Mouse (Mus musculus) forebrain, embryonic 13.5 days (tissue): ENCODE results near the gene Inhbc. TPM values are rescaled to one million over a fixed set of nuclear protein-coding genes. Genes with fewer than 3 reads are reported as not detected.
A peak's percentile ranks its signal among the peaks of the same experiment; 100 is the strongest.

Experiments used
- ATAC-seq: fragments of 200-750 bp; cut with Nextera tagmentation; 2 replicates; pipeline ENCODE4 v1.8.0; 2017
- H3K27ac ChIP-seq: fragments of 300-500 bp; sonication (generic); 2 replicates; pipeline ENCODE4 v1.5.1; 2015; ENCODE audit warnings: inconsistent platforms, mild to moderate bottlenecking, moderate library complexity
- H3K27me3 ChIP-seq: fragments of 300-500 bp; sonication (generic); 2 replicates; pipeline ENCODE4 v1.6.1; 2015; ENCODE audit warnings: mild to moderate bottlenecking, inconsistent platforms
- H3K36me3 ChIP-seq: fragments of 300-500 bp; sonication (generic); 2 replicates; pipeline ENCODE4 v1.6.1; 2015; ENCODE audit warnings: mild to moderate bottlenecking, inconsistent platforms; ENCODE audit not compliant: poor library complexity, severe bottlenecking
- H3K4me1 ChIP-seq: fragments of 300-500 bp; sonication (generic); 2 replicates; pipeline ENCODE4 v1.6.1; 2015; ENCODE audit warnings: inconsistent platforms
- H3K4me2 ChIP-seq: fragments of 300-500 bp; sonication (generic); 2 replicates; pipeline ENCODE4 v1.6.1; 2015; ENCODE audit warnings: inconsistent platforms, mild to moderate bottlenecking, moderate library complexity
- H3K4me3 ChIP-seq: fragments of 300-500 bp; sonication (generic); 2 replicates; pipeline ENCODE4 v1.5.1; 2015; ENCODE audit warnings: mild to moderate bottlenecking, inconsistent platforms
- H3K9ac ChIP-seq: fragments of 300-500 bp; sonication (generic); 2 replicates; pipeline ENCODE4 v1.6.1; 2015; ENCODE audit warnings: mild to moderate bottlenecking, inconsistent platforms
- H3K9me3 ChIP-seq: fragments of 300-500 bp; sonication (generic); replicated peaks from 2 replicates; pipeline ENCODE4 v1.6.1; 2016; ENCODE audit warnings: inconsistent platforms
- WGBS: fragments of 180-500 bp; shearing (Covaris S2); methylation state at CpG from one replicate; pipeline ENCODE4 v1.1.7; 2015; 5-methylcytosine and 5-hydroxymethylcytosine counted together
- polyA plus RNA-seq: library from polyadenylated mRNA; unstranded; fragments of >200 nt; fragmentation: Nextera tagmentation; extraction: Ambion mirVana; gene quantifications from 2 replicates; pipeline ENCODE4 v1.2.1, GENCODE M21; 2015

Gene Inhbc
- polyA plus RNA-seq, 1 experiment from 2014 or later = not detected

GRCm38 (mm10) chr10:127337536-127338099, 32.6 kb downstream of the Inhbc start:
- Histone ChIP-seq H3K4me3 (no peak overlapping the region), H3K9ac (no peak overlapping the region), H3K4me2 (no peak overlapping the region), H3K4me1 (peaks cover 37% of the 10 kb centered on the region), H3K9me3 (no peaks in the 10 kb centered on the region), H3K27me3 (peaks cover 40% of the 10 kb centered on the region), H3K36me3 (no peaks in the 10 kb centered on the region), H3K27ac (no peak overlapping the region)
- WGBS = 78% methylated on average over 6 of the region's 6 CpGs
- no peak for ATAC-seq

GRCm38 (mm10) chr10:127336952-127337351, 33.3 kb downstream of the Inhbc start:
- no peak for ATAC-seq
- H3K4me1 ChIP-seq = peaks cover 31% of the 10 kb centered on the region
- 77% methylated on average over 5 of the region's 5 CpGs for WGBS
- H3K27me3 ChIP-seq = peaks cover 40% of the 10 kb centered on the region
- no peak overlapping the region for H3K27ac ChIP-seq
- no peak overlapping the region for H3K4me2 ChIP-seq
- no peaks in the 10 kb centered on the region for H3K9me3 ChIP-seq
- H3K4me3 ChIP-seq = no peak overlapping the region
- no peaks in the 10 kb centered on the region for H3K36me3 ChIP-seq
- no peak overlapping the region for H3K9ac ChIP-seq

GRCm38 (mm10) chr10:127335271-127335670, 35.0 kb downstream of the Inhbc start:
- Histone ChIP-seq H3K36me3 (no peaks in the 10 kb centered on the region), H3K27me3 (peaks cover 39% of the 10 kb centered on the region), H3K4me2 (no peak overlapping the region), H3K9me3 (no peaks in the 10 kb centered on the region), H3K9ac (no peak overlapping the region), H3K4me1 (peaks cover 14% of the 10 kb centered on the region), H3K4me3 (no peak overlapping the region), H3K27ac (no peak overlapping the region)
- no peak for ATAC-seq
- 61% methylated on average over 1 of the region's 1 CpGs for WGBS

GRCm38 (mm10) chr10:127333152-127333551, 37.1 kb downstream of the Inhbc start:
- Histone ChIP-seq H3K27me3 (peaks cover 48% of the 10 kb centered on the region), H3K4me1 (no peaks in the 10 kb centered on the region), H3K4me3 (no peak overlapping the region), H3K4me2 (no peak overlapping the region), H3K9me3 (no peaks in the 10 kb centered on the region), H3K36me3 (no peaks in the 10 kb centered on the region), H3K9ac (no peak overlapping the region), H3K27ac (no peak overlapping the region)
- no peak for ATAC-seq
- WGBS = 70% methylated on average over 5 of the region's 5 CpGs

GRCm38 (mm10) chr10:127332211-127332874, 37.9 kb downstream of the Inhbc start:
- Histone ChIP-seq H3K36me3 (no peaks in the 10 kb centered on the region), H3K9me3 (no peaks in the 10 kb centered on the region), H3K4me3 (peak overlapping the region; percentile 22), H3K4me2 (peak overlapping the region; percentile 53), H3K9ac (peak overlapping the region; percentile 26; the same call in 1 of the 2 replicates), H3K27me3 (peaks cover 54% of the 10 kb centered on the region), H3K4me1 (no peaks in the 10 kb centered on the region), H3K27ac (no peak overlapping the region)
- no peak for ATAC-seq
- WGBS = 24% methylated on average over 30 of the region's 31 CpGs

- Histone ChIP-seq H3K4me3 (no peak overlapping the region), H3K4me1 (peaks cover 12% of the 10 kb centered on the region), H3K9ac (no peak overlapping the region), H3K4me2 (no peak overlapping the region), H3K9me3 (no peaks in the 10 kb centered on the region), H3K27me3 (peaks cover 70% of the 10 kb centered on the region), H3K27ac (no peak overlapping the region), H3K36me3 (no peaks in the 10 kb centered on the region)
- WGBS = 92% methylated on average over 7 of the region's 7 CpGs
- no peak for ATAC-seq
These were observed 40.0 kb downstream of the Inhbc start for GRCm38 (mm10) chr10:127330212-127330611.

GRCm38 (mm10) chr10:127327461-127328145, 42.6 kb downstream of the Inhbc start:
- H3K4me3 ChIP-seq = no peak overlapping the region
- no peak overlapping the region for H3K4me2 ChIP-seq
- no peak overlapping the region for H3K9ac ChIP-seq
- H3K36me3 ChIP-seq = no peaks in the 10 kb centered on the region
- no peak overlapping the region for H3K27ac ChIP-seq
- H3K27me3 ChIP-seq = peaks cover 96% of the 10 kb centered on the region
- H3K9me3 ChIP-seq = no peaks in the 10 kb centered on the region
- WGBS = 50% methylated on average over 18 of the region's 18 CpGs
- peaks cover 12% of the 10 kb centered on the region for H3K4me1 ChIP-seq
- no peak for ATAC-seq

- H3K36me3 ChIP-seq = no peaks in the 10 kb centered on the region
- ATAC-seq = no peak
- WGBS = 6% methylated on average over 29 of the region's 29 CpGs
- H3K27ac ChIP-seq = no peak overlapping the region
- H3K9me3 ChIP-seq = no peaks in the 10 kb centered on the region
- H3K4me3 ChIP-seq = peak overlapping the region; percentile 33
- H3K27me3 ChIP-seq = peaks cover 99% of the 10 kb centered on the region
- peak overlapping the region; percentile 58 for H3K4me2 ChIP-seq
- peaks cover 12% of the 10 kb centered on the region for H3K4me1 ChIP-seq
- H3K9ac ChIP-seq = peak overlapping the region; percentile 45; the same call in 1 of the 2 replicates
These were observed 43.4 kb downstream of the Inhbc start for GRCm38 (mm10) chr10:127326828-127327227.

- peaks cover 98% of the 10 kb centered on the region for H3K27me3 ChIP-seq
- 1% methylated on average over 54 of the region's 54 CpGs for WGBS
- no peak; the same call in 1 of the 2 replicates for ATAC-seq
These were observed 44.0 kb downstream of the Inhbc start for GRCm38 (mm10) chr10:127326017-127326801.

GRCm38 (mm10) chr10:127325454-127326016, 44.7 kb downstream of the Inhbc start:
- no peak overlapping the region for H3K27ac ChIP-seq
- H3K4me2 ChIP-seq = peak overlapping the region; percentile 58; the same call in 1 of the 2 replicates
- H3K9ac ChIP-seq = no peak overlapping the region
- H3K9me3 ChIP-seq = no peaks in the 10 kb centered on the region
- no peaks in the 10 kb centered on the region for H3K36me3 ChIP-seq
- H3K27me3 ChIP-seq = peaks cover 95% of the 10 kb centered on the region
- ATAC-seq = no peak
- peaks cover 12% of the 10 kb centered on the region for H3K4me1 ChIP-seq
- H3K4me3 ChIP-seq = no peak overlapping the region
- 32% methylated on average over 14 of the region's 14 CpGs for WGBS

More at GRCm38 (mm10) chr10:127326017-127326801, 44.0 kb downstream of the Inhbc start:
- Histone ChIP-seq H3K4me2 (peak overlapping the region; percentile 58), H3K4me1 (peaks cover 12% of the 10 kb centered on the region), H3K9me3 (no peaks in the 10 kb centered on the region), H3K9ac (peak overlapping the region; percentile 45), H3K27ac (no peak overlapping the region), H3K4me3 (peak overlapping the region; percentile 33), H3K36me3 (no peaks in the 10 kb centered on the region)

GRCm38 (mm10) chr10:127324495-127324894, 45.7 kb downstream of the Inhbc start:
- Histone ChIP-seq H3K4me2 (no peak overlapping the region), H3K4me1 (peaks cover 12% of the 10 kb centered on the region), H3K9me3 (no peaks in the 10 kb centered on the region), H3K4me3 (no peak overlapping the region), H3K9ac (no peak overlapping the region), H3K27ac (no peak overlapping the region), H3K27me3 (peaks cover 84% of the 10 kb centered on the region), H3K36me3 (no peaks in the 10 kb centered on the region)
- no peak for ATAC-seq
- WGBS = 15% methylated on average over 7 of the region's 7 CpGs
